Mouse (Mus musculus): ENCODE measurements around the gene Olfr78.

Gene Olfr78

DNA sequence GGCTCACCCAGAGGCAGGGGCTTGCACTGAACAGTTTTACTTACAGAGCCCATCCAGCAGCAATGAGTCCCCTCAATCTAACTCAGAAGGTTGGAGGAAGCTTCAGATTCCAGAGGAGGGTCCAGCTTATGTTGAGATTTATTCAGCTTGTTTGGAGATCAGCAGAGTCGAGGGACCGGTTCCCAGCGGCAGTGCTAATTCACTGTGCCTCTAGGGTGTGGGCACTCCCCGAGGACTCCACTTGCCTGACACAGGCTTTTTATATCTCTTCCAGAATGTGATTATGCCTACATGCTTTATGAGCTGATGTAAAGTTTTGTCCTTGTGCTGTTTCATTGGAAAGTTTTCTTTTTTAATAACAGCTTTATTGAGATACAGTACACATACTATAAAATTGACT, at the start of gene Olfr78, which contains the start of gene Olfr560:
Olfr78 (minus strand) TSS at position 206 of the 400 bp plus-strand sequence.
Olfr560 (minus strand) TSS at position 101 of the 400 bp plus-strand sequence.
- no peak for DNase-seq (ENCODE audit: low read depth)

DNA sequence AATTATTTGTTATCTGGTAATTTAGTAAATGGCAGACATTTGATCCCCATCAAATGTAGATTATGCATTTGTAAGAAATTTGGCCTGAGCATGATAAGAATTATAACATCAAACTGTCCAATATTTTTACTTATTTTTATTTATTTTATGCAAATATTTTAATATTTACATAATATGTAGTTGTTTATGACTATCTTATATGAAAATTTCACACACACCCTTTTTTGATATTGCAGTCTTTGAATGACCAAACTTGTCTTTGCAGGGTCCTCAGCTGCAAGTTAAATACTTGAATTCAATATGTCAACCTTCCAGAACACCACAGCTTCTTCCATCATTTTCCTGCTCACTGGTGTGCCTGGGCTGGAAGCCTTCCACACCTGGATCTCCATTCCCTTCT, 43.9 kb upstream of the Olfr78 start, which contains the start of gene Olfr564:
Olfr564 (plus strand) TSS at position 301 of the 400 bp plus-strand sequence.
- no peak for DNase-seq (ENCODE audit: low read depth)

DNA sequence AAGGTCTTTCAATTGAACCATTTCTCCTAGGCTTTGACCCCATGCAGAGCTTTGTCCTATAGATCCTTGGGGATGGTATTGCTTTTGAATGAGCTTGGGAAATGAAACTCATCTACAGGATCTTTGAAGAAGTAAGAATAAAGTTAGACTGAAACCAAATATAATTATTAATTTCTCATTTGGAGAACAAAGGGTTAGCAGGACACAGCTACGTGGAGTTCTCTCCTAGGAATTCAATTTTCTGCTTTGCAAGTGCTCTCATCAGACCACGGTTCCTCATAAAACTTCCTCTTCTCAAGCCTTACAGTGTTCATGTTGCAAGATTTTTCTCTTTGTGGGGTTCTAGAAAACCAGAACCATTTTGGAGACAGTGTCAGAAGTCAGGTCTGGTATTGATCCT, 11.7 kb upstream of the Olfr78 start, which contains the start of gene Olfr561:
Olfr561 (plus strand) TSS at position 301 of the 400 bp plus-strand sequence.
- DNase-seq (ENCODE audit: low read depth): no peak

DNA sequence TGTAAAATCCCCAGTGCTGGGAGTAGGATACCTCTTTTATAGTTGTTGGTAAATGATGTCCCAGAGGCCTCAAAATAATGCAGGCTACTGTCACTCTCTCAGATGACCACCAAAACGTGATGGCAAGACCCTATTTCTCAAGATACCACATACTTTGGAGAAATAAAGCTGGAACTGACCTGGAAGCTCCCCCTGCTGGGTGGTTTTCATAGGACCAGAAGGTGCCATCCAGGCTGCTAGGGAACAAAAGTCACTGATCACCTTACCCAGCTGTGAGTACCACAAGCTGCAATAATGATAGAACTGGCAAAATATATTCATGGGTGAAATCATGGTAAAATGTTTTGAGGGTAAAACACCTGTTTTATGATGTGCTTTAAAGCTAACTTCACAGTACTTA, 7.2 kb downstream of the Olfr78 start:
- no peak for DNase-seq (ENCODE audit: low read depth)

DNA sequence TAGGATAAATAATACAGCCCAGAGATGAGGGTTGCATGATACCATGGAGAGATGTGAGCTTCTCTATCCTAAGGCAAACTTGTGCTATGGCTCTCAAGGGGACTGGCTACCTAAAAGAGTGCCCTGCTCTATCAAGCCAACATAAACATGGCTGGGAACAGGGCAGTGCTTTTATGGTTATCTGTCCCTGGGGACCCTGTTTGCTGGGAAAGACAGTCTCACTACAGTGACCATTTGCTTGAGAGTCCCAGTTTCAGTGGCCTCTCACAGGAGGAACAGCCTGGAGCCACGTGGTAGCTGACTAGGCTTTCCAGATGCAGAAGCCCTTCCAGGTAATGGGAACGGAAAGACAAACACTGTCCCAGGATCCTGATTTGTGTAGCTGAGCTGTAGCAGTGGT, 21.6 kb downstream of the Olfr78 start:
- no peak for DNase-seq (ENCODE audit: low read depth)

DNA sequence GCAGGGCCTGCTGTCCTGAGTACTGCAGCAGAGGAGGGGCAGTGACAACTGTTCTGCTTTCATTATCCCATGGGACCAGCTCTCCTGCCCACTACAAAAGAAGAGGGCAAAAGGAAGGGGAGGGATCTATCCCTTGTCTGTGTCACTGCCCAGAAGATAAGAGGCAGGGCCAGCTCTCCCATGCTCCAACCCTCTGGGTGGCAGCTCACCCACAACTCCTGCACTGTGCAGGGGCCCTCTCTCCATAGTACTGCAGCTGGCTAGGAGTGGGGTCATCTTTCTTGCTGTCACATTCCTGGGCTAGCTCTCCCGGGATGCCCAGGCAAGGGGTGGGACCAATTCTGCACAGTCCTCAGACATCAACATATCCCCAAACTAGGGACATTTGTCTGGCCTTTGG, 25.5 kb downstream of the Olfr78 start:
- no peak for DNase-seq (ENCODE audit: low read depth)

DNA sequence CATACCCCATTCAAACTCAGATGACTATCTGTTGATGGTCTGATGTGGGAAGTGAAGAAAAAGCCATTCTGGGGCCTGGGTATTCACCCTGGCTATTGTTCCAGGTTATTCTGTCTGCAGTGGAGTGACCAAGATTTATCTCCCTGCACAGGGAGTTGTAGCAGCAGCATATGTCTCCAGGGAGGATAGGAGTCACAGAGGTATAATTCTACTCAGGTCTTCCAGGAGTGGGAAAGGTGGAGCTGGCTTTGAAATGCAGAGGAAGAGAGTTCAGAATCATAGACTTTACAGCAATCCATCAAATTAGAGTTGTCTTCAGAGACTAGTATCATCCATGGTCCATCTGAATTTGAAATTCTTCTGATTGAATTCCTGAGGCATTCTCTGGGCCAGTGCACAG, 31.9 kb downstream of the Olfr78 start, which contains the start of gene Olfr559:
Olfr559 (minus strand) TSS at position 101 of the 400 bp plus-strand sequence.
- DNase-seq (ENCODE audit: low read depth): no peak

DNA sequence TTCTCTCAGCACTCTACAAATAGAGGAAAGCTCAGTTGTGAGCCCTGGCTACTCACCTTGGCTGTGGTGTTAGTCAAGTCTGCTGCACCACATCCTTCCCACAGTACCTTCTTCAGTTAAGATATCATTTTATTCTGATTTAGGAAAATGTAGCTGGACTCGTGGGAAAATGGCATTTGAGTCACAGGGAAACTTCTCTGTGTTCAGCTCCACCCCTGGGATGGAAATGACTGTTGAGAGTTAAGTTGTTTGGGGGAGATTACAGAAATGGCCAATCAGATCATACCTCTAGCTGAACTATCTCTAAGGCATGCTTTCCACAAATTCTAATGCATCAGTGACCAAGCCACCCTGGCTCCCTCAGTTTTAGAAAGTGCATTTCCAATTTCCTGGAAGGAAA, 40.3 kb downstream of the Olfr78 start, which contains the start of gene Olfr33:
Olfr33 (minus strand) TSS at position 101 of the 400 bp plus-strand sequence.
- DNase-seq (ENCODE audit: low read depth): no peak

DNA sequence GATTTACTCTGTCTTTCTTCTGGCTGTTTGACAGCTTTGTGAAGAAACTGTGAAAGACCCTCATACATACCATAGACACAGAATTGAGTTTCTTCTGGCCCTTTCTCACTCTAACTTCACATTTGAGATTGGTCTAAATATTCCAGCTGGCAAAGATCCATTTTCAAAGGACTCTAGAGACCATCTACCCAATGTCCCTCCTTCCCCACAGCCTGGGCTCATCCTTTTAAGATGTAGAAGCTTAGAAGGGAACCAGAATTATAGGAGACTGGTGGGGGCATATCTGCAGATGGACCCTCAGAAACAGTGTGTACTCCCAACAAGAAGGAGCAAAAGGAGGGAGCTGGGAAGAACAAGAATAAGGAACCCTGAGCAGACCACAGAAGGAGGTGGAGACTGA, 57.4 kb downstream of the Olfr78 start, which contains the start of gene Olfr558:
Olfr558 (plus strand) TSS at position 301 of the 400 bp plus-strand sequence.
- DNase-seq (ENCODE audit: low read depth): no peak

DNA sequence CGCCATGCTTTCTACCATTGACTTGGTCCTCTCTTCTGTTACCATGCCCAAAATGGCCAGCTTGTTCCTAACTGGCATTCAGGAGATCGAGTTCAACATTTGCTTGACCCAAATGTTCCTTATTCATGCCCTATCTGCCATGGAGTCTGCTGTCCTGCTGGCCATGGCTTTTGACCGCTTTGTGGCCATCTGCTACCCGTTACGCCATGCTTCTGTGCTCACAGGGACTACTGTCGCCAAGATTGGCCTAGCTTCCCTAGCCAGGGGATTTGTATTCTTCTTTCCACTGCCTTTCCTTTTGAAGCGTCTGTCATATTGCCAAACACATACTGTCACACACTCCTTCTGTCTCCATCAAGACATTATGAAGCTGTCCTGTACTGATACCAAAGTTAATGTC, 60.8 kb downstream of the Olfr78 start:
- no peak for DNase-seq (ENCODE audit: low read depth)

DNA sequence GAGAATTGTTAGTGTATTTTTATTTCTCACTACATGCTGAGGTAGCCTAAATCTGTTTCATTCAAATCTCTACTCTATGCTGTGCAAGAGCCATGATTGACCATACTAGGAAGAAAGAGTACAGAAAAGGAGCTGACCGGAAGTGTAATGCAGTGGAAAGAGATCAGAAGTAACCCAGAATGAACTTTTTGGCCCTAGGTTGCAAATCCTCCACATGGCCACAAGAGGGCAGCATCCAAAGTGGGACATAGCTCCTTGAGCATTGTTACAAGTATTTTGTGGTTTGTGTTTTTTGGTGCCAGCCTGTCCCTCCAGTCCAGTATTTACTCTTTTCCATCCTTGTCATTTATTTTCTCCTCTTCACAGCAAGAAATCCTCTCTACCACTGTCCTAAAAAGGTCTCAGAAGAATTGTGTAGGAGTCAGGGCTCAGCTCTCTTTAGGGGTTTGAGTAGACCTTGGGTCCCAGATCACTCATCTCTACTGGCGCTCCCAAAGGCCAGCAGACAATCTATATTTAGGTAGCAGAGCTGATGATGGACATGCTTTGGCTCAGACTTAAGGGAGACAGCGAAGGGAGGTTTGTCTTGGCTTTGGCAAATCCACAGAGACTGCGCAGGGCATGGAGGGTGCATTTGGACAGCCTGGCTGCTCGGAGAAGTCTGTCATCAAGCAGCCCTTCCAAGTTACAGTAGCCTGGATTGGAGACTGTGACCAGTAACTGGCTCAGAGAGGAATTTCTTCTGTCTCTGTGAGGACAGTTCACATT, 63.7 kb downstream of the Olfr78 start, which contains the start of gene Olfr557:
Olfr557 (plus strand) TSS at position 553 of the 768 bp plus-strand sequence.
- peak; percentile 8 for DNase-seq (ENCODE audit: low read depth)

All from fibroblast of lung, adult 2 months (primary cell).